Mouse (Mus musculus): ENCODE measurements at regions not wholly inside any gene's neighbourhood (a gene's known extent, or its start where the extent isn't known, plus 50 kb on each side); places are given as distances from the start of the nearest gene placed in this dataset.

- no peak for DNase-seq (ENCODE audit: low read depth, low spot score)
- no peaks in the 10 kb centered on the region for H3K36me3 ChIP-seq (ENCODE audit: control insufficient read depth in 1 of 2, insufficient read depth in 2 of 2, low read length in 2 of 2)
- no peak overlapping the region for H3K9ac ChIP-seq (ENCODE audit: control insufficient read depth, low read depth, low read length, poor library complexity, severe bottlenecking)
- H3K79me2 ChIP-seq (ENCODE audit: control insufficient read depth, insufficient read depth, low read length, poor library complexity) = no peaks in the 10 kb centered on the region
- H3K4me3 ChIP-seq (ENCODE audit: control insufficient read depth in 1 of 2, insufficient read depth in 1 of 2, low read depth in 2 of 2, low read length in 2 of 2) = no peak overlapping the region
- H3K4me1 ChIP-seq (ENCODE audit: control insufficient read depth in 1 of 2, insufficient read depth in 2 of 2, low read length in 2 of 2) = no peaks in the 10 kb centered on the region
- H3K9me3 ChIP-seq (replicated peaks; ENCODE audit: insufficient read depth, low read length) = no peaks in the 10 kb centered on the region
- H3K27ac ChIP-seq (ENCODE audit: control insufficient read depth, low read depth, low read length) = no peak overlapping the region
- no peaks in the 10 kb centered on the region for H3K27me3 ChIP-seq (ENCODE audit: control insufficient read depth in 1 of 2, insufficient read depth in 2 of 2, low read length in 2 of 2)
- no peak for TF ChIP-seq SMC3 (IDR thresholded peaks at IDR 0.05; ENCODE audit: low read depth, low read length)
- no peak for TF ChIP-seq NRF1 (IDR thresholded peaks at IDR 0.05; ENCODE audit: insufficient read depth, low read depth, low read length, poor library complexity, severe bottlenecking)
- no peak for TF ChIP-seq MYB (IDR thresholded peaks at IDR 0.05; ENCODE audit: low read depth, low read length)
- TF ChIP-seq POLR2AphosphoS2 (IDR thresholded peaks at IDR 0.05; ENCODE audit: low read length) = no peak
- TF ChIP-seq ELF1 (IDR thresholded peaks at IDR 0.05; ENCODE audit: low read depth, low read length) = no peak
- TF ChIP-seq POLR2A (IDR thresholded peaks at IDR 0.05; ENCODE audit: control insufficient read depth in 1 of 2, insufficient read depth in 1 of 2, low read depth in 1 of 2, low read length in 2 of 2, poor library complexity in 1 of 2) = no peak
Measured at GRCm38 (mm10) chr10:92330150-92330549, 392.1 kb downstream of the Nedd1 start.

- Histone ChIP-seq H3K9me3 (replicated peaks; ENCODE audit: insufficient read depth, low read length) (no peaks in the 10 kb centered on the region), H3K9ac (ENCODE audit: control insufficient read depth, low read depth, low read length, poor library complexity, severe bottlenecking) (no peak overlapping the region), H3K27me3 (ENCODE audit: control insufficient read depth in 1 of 2, insufficient read depth in 2 of 2, low read length in 2 of 2) (no peaks in the 10 kb centered on the region), H3K36me3 (ENCODE audit: control insufficient read depth in 1 of 2, insufficient read depth in 2 of 2, low read length in 2 of 2) (no peaks in the 10 kb centered on the region), H3K79me2 (ENCODE audit: control insufficient read depth, insufficient read depth, low read length, poor library complexity) (no peaks in the 10 kb centered on the region), H3K4me1 (ENCODE audit: control insufficient read depth in 1 of 2, insufficient read depth in 2 of 2, low read length in 2 of 2) (no peaks in the 10 kb centered on the region), H3K27ac (ENCODE audit: control insufficient read depth, low read depth, low read length) (no peak overlapping the region), H3K4me3 (ENCODE audit: control insufficient read depth in 1 of 2, insufficient read depth in 1 of 2, low read depth in 2 of 2, low read length in 2 of 2) (no peak overlapping the region)
- DNase-seq (ENCODE audit: low read depth, low spot score) = no peak
- TF ChIP-seq CHD2 (IDR thresholded peaks at IDR 0.05; ENCODE audit: low read length) (no peak), SMC3 (IDR thresholded peaks at IDR 0.05; ENCODE audit: low read depth, low read length) (no peak), SIN3A (IDR thresholded peaks at IDR 0.05; ENCODE audit: low read length) (no peak), POLR2AphosphoS5 (IDR thresholded peaks at IDR 0.05; ENCODE audit: borderline replicate concordance, low read depth, low read length) (no peak), GATA1 (IDR thresholded peaks at IDR 0.05; ENCODE audit: low read depth, low read length) (no peak), KAT2A (conservative IDR thresholded peaks at IDR 0.05; ENCODE audit: low read depth, low read length) (no peak), TBP (IDR thresholded peaks at IDR 0.05; ENCODE audit: low read depth, low read length) (no peak), MAZ (IDR thresholded peaks at IDR 0.05; ENCODE audit: low read depth, low read length) (no peak), ELF1 (IDR thresholded peaks at IDR 0.05; ENCODE audit: low read depth, low read length) (no peak), CHD1 (IDR thresholded peaks at IDR 0.05; ENCODE audit: low read depth, low read length) (no peak), ZC3H11A (IDR thresholded peaks at IDR 0.05; ENCODE audit: low read depth, low read length) (no peak), NRF1 (IDR thresholded peaks at IDR 0.05; ENCODE audit: insufficient read depth, low read depth, low read length, poor library complexity, severe bottlenecking) (no peak), ZMIZ1 (IDR thresholded peaks at IDR 0.05; ENCODE audit: low read depth, low read length) (no peak), MAFK (IDR thresholded peaks at IDR 0.05; ENCODE audit: borderline replicate concordance, low read depth, low read length) (no peak), ETS1 (IDR thresholded peaks at IDR 0.05; ENCODE audit: low read depth, low read length) (no peak)
Measured at GRCm38 (mm10) chr10:92329661-92330060, 392.6 kb downstream of the Nedd1 start.

Data from MEL (cell line).